In the genomic region with DNA sequence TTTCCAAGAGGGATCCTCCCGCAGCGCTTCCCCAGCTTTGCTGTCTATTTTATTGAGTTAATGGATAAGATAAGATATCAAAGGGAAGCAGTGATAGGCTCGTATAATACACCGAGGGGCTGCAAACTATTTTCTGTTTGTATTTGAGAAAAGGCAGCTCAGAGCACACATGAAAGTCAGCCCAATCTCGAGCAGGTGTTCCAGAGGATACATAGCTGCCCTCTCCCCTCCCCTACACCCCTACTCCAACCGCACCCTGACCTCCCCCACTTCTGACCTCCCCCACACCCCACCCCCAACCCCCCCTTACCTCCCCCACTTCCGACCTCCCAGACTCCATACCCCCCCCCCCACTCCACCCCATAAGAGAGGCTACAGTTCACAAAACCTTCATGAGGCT, we compare ENCODE assay signal across 10 mouse cellular contexts.
DNase-seq lines count a peak whose midpoint lies in the region; ATAC-seq and TF ChIP-seq lines count a peak whose summit lies in the region.
"Had no signal": no experiment of that assay in that cellular context is flagged by ENCODE, and none has a peak within 500 bp of the region (broad histone marks: within the 10 kb centered on the region; RNA-seq: fewer than 3 reads in every experiment).

No protein-coding gene starts in this region.

- H3K9me3 ChIP-seq in lung, embryonic 15.5 days: no peaks in the 10 kb centered on the region
- H3K9me3 ChIP-seq in hindbrain, embryonic 10.5 days: no peaks in the 10 kb centered on the region
- no peaks in the 10 kb centered on the region for H3K9me3 ChIP-seq in limb, embryonic 14.5 days (ENCODE audit: control insufficient read depth, low read length)
- H3K9me3 ChIP-seq in stomach, postnatal 0 days (ENCODE audit: control insufficient read depth, low read length): no peaks in the 10 kb centered on the region

- ATAC-seq in lung, embryonic 15.5 days (ENCODE audit: borderline replicate concordance, extremely low read depth, low FRiP score, low TSS enrichment): no peak
- no peak for ATAC-seq in limb, embryonic 14.5 days (ENCODE audit: low FRiP score, low read depth)
- ATAC-seq in stomach, postnatal 0 days (ENCODE audit: low FRiP score, low TSS enrichment): no peak

- DNase-seq in lung, postnatal 14 days: no peak
- DNase-seq in hindbrain, embryonic 10.5 days (ENCODE audit: low spot score): no peak
- DNase-seq in limb, embryonic 14.5 days (ENCODE audit: low spot score): no peak
- no peak for DNase-seq in stomach, postnatal 0 days (ENCODE audit: low spot score)
- no peak for DNase-seq in adrenal gland, postnatal 10 days
- DNase-seq in left cerebral cortex, postnatal 4 days: no peak
- DNase-seq: gastrocnemius, postnatal 10 days; layer of hippocampus, postnatal 36 days had no signal

- peak overlapping the region; percentile 30; the same call in 1 of the 2 replicates for H3K4me3 ChIP-seq in lung, embryonic 15.5 days
- peak overlapping the region; percentile 57 for H3K4me3 ChIP-seq in hindbrain, embryonic 10.5 days
- H3K4me3 ChIP-seq in limb, embryonic 14.5 days (replicated peaks; ENCODE audit: low read length): peak overlapping the region; percentile 28
- no peak overlapping the region for H3K4me3 ChIP-seq in stomach, postnatal 0 days (ENCODE audit: low read depth, low read length)

- TF ChIP-seq EP300 in stomach, postnatal 0 days (optimal IDR thresholded peaks at IDR 0.05): no peak

- no peak for TF ChIP-seq CTCF in stomach, postnatal 0 days (IDR thresholded peaks at IDR 0.05; ENCODE audit: low read depth)

- no peak overlapping the region for H3K9ac ChIP-seq in lung, embryonic 15.5 days
- no peak overlapping the region for H3K9ac ChIP-seq in limb, embryonic 14.5 days (ENCODE audit: low read depth, low read length, severe bottlenecking)
- no peak overlapping the region for H3K9ac ChIP-seq in stomach, postnatal 0 days (ENCODE audit: low read length)

- 1% methylated on average over 7 of the region's 7 CpGs for WGBS in lung, embryonic 15.5 days
- WGBS in hindbrain, embryonic 10.5 days: 23% methylated on average over 7 of the region's 7 CpGs
- 14% methylated on average over 6 of the region's 7 CpGs for WGBS in limb, embryonic 14.5 days
- 9% methylated on average over 6 of the region's 7 CpGs for WGBS in stomach, postnatal 0 days

- no peaks in the 10 kb centered on the region for H3K27me3 ChIP-seq in lung, embryonic 15.5 days
- H3K27me3 ChIP-seq in hindbrain, embryonic 10.5 days (ENCODE audit: insufficient read depth, poor library complexity, severe bottlenecking): no peaks in the 10 kb centered on the region
- H3K27me3 ChIP-seq in limb, embryonic 14.5 days (ENCODE audit: control insufficient read depth, insufficient read depth, low read length): no peaks in the 10 kb centered on the region
- no peaks in the 10 kb centered on the region for H3K27me3 ChIP-seq in stomach, postnatal 0 days (ENCODE audit: control insufficient read depth, insufficient read depth, low read length)

- peaks cover 13% of the 10 kb centered on the region; the same call in 1 of the 2 replicates for H3K4me1 ChIP-seq in lung, embryonic 15.5 days
- peaks cover 41% of the 10 kb centered on the region for H3K4me1 ChIP-seq in hindbrain, embryonic 10.5 days (replicated peaks)
- H3K4me1 ChIP-seq in limb, embryonic 14.5 days (ENCODE audit: control insufficient read depth, insufficient read depth, low read length): peaks cover 13% of the 10 kb centered on the region
- H3K4me1 ChIP-seq in stomach, postnatal 0 days (replicated peaks; ENCODE audit: control insufficient read depth, insufficient read depth): no peaks in the 10 kb centered on the region

- no peak overlapping the region for H3K27ac ChIP-seq in lung, embryonic 15.5 days
- peak overlapping the region; percentile 70 for H3K27ac ChIP-seq in hindbrain, embryonic 10.5 days
- H3K27ac ChIP-seq in limb, embryonic 14.5 days (replicated peaks; ENCODE audit: low read depth, low read length): no peak overlapping the region
- no peak overlapping the region for H3K27ac ChIP-seq in stomach, postnatal 0 days (replicated peaks)
- H3K27ac ChIP-seq: macrophage had no signal

- no peaks in the 10 kb centered on the region for H3K36me3 ChIP-seq in lung, embryonic 15.5 days
- H3K36me3 ChIP-seq in hindbrain, embryonic 10.5 days: peaks cover 15% of the 10 kb centered on the region
- H3K36me3 ChIP-seq in limb, embryonic 14.5 days (ENCODE audit: control insufficient read depth, insufficient read depth, low read length): no peaks in the 10 kb centered on the region
- no peaks in the 10 kb centered on the region for H3K36me3 ChIP-seq in stomach, postnatal 0 days (ENCODE audit: control insufficient read depth, insufficient read depth, low read length)

- H3K4me2 ChIP-seq in lung, embryonic 15.5 days: peak overlapping the region; percentile 67
- peak overlapping the region; percentile 47 for H3K4me2 ChIP-seq in limb, embryonic 14.5 days (replicated peaks; ENCODE audit: low read depth, low read length, severe bottlenecking)
- H3K4me2 ChIP-seq in stomach, postnatal 0 days (replicated peaks; ENCODE audit: low read depth): peak overlapping the region; percentile 40; the same call in 1 of the 2 replicates

- no peak for TF ChIP-seq POLR2A in limb, embryonic 14.5 days (IDR thresholded peaks at IDR 0.05; ENCODE audit: borderline replicate concordance, extremely low read depth, insufficient read depth, insufficient read length)

- intact Hi-C loops in left cerebral cortex, postnatal 4 days (cut with DNase I): loop anchor here (10.0 kb wide), 1 partner anchor 615 kb away; no protein-coding TSS in a partner anchor
